Mouse (Mus musculus): Measurements from ENCODE around the gene Kiss1r. TPM values are rescaled to one million over a fixed set of nuclear protein-coding genes. Genes with fewer than 3 reads are reported as not detected.
A peak's percentile ranks its signal among the peaks of the same experiment; 100 is the strongest.

Gene Kiss1r
- polyA plus RNA-seq, 2 experiments, result 0.26 to 2.5 TPM

DNA sequence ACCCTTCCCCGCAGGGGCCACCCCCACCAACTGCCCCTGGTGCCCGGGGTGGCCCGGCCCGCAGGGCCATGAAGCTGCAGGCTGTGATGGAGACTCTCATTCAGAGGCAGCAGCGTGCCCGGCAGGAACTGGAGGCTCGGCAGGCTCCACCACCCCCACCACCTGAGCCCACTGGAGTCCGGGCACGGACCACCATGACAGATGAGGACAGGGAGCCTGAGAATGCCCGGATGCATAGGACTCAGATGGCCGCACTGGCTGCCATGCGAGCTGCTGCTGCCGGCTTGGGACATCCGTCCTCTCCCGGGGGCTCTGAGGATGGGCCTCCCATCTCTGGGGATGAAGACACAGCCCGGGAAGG, 14.0 kb downstream of the Kiss1r start:
- Histone ChIP-seq H3K4me1 (ENCODE audit: control insufficient read depth, insufficient read depth, low read length) (peaks cover 33% of the 10 kb centered on the region), H3K36me3 (ENCODE audit: control insufficient read depth, insufficient read depth, low read length) (peaks cover 43% of the 10 kb centered on the region), H3K27me3 (ENCODE audit: control insufficient read depth, insufficient read depth, low read length) (no peaks in the 10 kb centered on the region), H3K4me2 (replicated peaks; ENCODE audit: low read depth, low read length, severe bottlenecking) (no peak overlapping the region), H3K9me3 (ENCODE audit: control insufficient read depth, low read length) (no peaks in the 10 kb centered on the region), H3K9ac (ENCODE audit: low read depth, low read length, severe bottlenecking) (no peak overlapping the region), H3K4me3 (replicated peaks; ENCODE audit: low read length) (no peak overlapping the region), H3K27ac (replicated peaks; ENCODE audit: low read depth, low read length) (no peak overlapping the region)
- ATAC-seq (ENCODE audit: low FRiP score, low read depth) (no peak), DNase-seq (ENCODE audit: low spot score) (no peak)
- 87% methylated on average over 14 of the region's 16 CpGs for WGBS
- no peak for TF ChIP-seq POLR2A (IDR thresholded peaks at IDR 0.05; ENCODE audit: borderline replicate concordance, extremely low read depth, insufficient read depth, insufficient read length)

DNA sequence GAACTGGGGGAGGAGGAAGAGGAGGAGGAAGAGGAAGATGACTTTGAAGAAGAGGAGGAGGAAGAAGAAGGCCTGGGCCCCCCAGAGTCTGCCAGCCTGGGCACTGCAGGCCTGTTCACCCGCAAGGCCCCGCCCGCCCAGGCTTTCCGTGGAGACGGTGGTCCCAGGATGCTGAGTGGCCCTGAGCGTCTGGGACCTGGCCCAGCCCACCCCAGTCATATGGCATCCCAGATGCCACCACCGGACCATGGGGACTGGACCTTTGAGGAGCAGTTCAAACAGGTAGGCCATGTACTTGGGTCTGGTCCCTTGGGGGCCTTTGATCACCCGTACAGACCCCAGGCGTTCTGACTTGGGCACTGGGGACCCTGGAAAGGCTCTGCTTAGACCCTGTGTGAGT, 15.0 kb downstream of the Kiss1r start:
- ATAC-seq (ENCODE audit: low FRiP score, low read depth), result no peak
- Histone ChIP-seq H3K4me2 (replicated peaks; ENCODE audit: low read depth, low read length, severe bottlenecking) (no peak overlapping the region), H3K9me3 (ENCODE audit: control insufficient read depth, low read length) (no peaks in the 10 kb centered on the region), H3K27ac (replicated peaks; ENCODE audit: low read depth, low read length) (no peak overlapping the region), H3K27me3 (ENCODE audit: control insufficient read depth, insufficient read depth, low read length) (no peaks in the 10 kb centered on the region), H3K4me1 (ENCODE audit: control insufficient read depth, insufficient read depth, low read length) (peaks cover 32% of the 10 kb centered on the region), H3K36me3 (ENCODE audit: control insufficient read depth, insufficient read depth, low read length) (peaks cover 43% of the 10 kb centered on the region), H3K9ac (ENCODE audit: low read depth, low read length, severe bottlenecking) (no peak overlapping the region), H3K4me3 (replicated peaks; ENCODE audit: low read length) (no peak overlapping the region)
- 54% methylated on average over 4 of the region's 9 CpGs for WGBS
- no peak for DNase-seq (ENCODE audit: low spot score)
- TF ChIP-seq POLR2A (IDR thresholded peaks at IDR 0.05; ENCODE audit: borderline replicate concordance, extremely low read depth, insufficient read depth, insufficient read length), result no peak

DNA sequence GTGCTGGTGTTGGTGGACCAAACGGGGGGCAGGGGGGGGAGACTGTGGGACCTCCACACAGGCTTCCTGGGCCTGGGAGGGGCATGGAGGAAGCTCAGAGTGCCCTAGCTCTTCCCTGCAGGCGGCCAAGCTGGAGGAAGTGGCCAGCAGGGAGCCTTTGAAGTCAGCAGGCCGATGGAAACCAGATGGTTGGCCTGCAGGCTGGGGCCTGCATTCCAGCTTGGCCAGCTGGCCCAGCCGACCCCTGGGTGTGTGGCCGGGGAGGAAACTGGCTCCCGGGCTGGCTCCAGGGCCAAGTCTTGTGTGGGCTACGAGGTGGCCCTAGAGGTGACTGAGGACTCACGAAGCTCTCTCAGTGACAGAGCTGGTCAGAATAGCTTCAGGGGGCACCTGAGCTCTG, 16.0 kb downstream of the Kiss1r start:
- no peaks in the 10 kb centered on the region for H3K9me3 ChIP-seq (ENCODE audit: control insufficient read depth, low read length)
- H3K4me2 ChIP-seq (replicated peaks; ENCODE audit: low read depth, low read length, severe bottlenecking), result no peak overlapping the region
- peaks cover 49% of the 10 kb centered on the region for H3K36me3 ChIP-seq (ENCODE audit: control insufficient read depth, insufficient read depth, low read length)
- 14% methylated on average over 8 of the region's 8 CpGs for WGBS
- no peak for TF ChIP-seq POLR2A (IDR thresholded peaks at IDR 0.05; ENCODE audit: borderline replicate concordance, extremely low read depth, insufficient read depth, insufficient read length)
- ATAC-seq (ENCODE audit: low FRiP score, low read depth) (no peak), DNase-seq (ENCODE audit: low spot score) (peak; percentile 45)
- peak overlapping the region; percentile 43; the same call in 1 of the 2 replicates for H3K27ac ChIP-seq (replicated peaks; ENCODE audit: low read depth, low read length)
- H3K27me3 ChIP-seq (ENCODE audit: control insufficient read depth, insufficient read depth, low read length), result no peaks in the 10 kb centered on the region
- H3K4me3 ChIP-seq (replicated peaks; ENCODE audit: low read length), result no peak overlapping the region
- H3K4me1 ChIP-seq (ENCODE audit: control insufficient read depth, insufficient read depth, low read length), result peaks cover 39% of the 10 kb centered on the region
- peak overlapping the region; percentile 29 for H3K9ac ChIP-seq (ENCODE audit: low read depth, low read length, severe bottlenecking)

DNA sequence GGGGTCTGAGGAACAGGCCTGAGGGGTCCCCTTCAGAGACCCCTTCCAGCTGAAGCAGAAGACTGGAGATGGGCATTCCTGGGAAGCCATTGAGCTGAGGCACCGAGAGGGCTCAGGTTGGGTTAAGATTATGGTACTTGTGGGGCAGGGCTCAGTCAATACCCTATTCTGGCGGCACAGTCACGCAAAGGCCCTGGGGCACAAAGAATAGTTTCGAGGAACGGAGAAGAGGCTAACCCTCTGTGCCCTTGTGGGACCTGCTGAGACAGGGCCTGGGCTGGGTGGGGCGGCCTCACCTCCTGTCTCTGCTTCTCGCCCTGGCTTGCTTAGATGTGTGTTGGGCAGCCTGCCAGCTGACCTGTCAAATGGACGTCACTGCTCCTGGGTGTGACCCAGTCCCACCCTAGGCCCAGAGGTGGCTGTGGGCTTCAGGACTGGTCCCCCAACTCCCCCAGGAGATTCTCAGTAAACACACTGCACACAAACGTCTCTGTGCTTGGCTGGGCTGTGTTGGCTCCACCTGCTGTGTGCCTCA, 16.4 kb downstream of the Kiss1r start:
- Histone ChIP-seq H3K9me3 (ENCODE audit: control insufficient read depth, low read length) (no peaks in the 10 kb centered on the region), H3K4me1 (ENCODE audit: control insufficient read depth, insufficient read depth, low read length) (peaks cover 39% of the 10 kb centered on the region), H3K27ac (replicated peaks; ENCODE audit: low read depth, low read length) (peak overlapping the region; percentile 43; the same call in 1 of the 2 replicates), H3K4me3 (replicated peaks; ENCODE audit: low read length) (no peak overlapping the region), H3K9ac (ENCODE audit: low read depth, low read length, severe bottlenecking) (no peak overlapping the region), H3K4me2 (replicated peaks; ENCODE audit: low read depth, low read length, severe bottlenecking) (no peak overlapping the region), H3K36me3 (ENCODE audit: control insufficient read depth, insufficient read depth, low read length) (peaks cover 52% of the 10 kb centered on the region), H3K27me3 (ENCODE audit: control insufficient read depth, insufficient read depth, low read length) (no peaks in the 10 kb centered on the region)
- 40% methylated on average over 9 of the region's 9 CpGs for WGBS
- ATAC-seq (ENCODE audit: low FRiP score, low read depth), result no peak
- no peak for TF ChIP-seq POLR2A (IDR thresholded peaks at IDR 0.05; ENCODE audit: borderline replicate concordance, extremely low read depth, insufficient read depth, insufficient read length)
- no peak for DNase-seq (ENCODE audit: low spot score)

DNA sequence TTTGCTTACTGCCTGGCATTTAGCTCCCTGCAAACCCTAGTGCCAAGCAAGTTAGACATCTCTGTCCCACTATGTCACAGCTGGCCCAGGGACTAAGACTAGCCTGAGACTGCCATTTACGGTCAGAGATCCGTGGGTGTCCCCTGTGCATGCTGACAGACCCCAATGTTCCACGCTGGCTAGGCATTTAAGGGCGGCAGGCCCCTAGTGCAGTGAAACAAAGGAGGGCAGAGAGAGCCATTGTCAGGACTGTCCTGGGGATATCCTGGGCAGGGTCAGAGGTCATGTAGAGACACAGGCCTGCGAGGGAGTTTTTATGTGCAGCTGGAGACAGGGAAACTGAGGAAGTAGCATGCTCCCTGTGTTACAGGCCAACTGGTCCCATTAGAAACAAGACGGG, 17.1 kb downstream of the Kiss1r start:
- H3K9ac ChIP-seq (ENCODE audit: low read depth, low read length, severe bottlenecking), result no peak overlapping the region
- no peak for TF ChIP-seq POLR2A (IDR thresholded peaks at IDR 0.05; ENCODE audit: borderline replicate concordance, extremely low read depth, insufficient read depth, insufficient read length)
- no peak overlapping the region for H3K27ac ChIP-seq (replicated peaks; ENCODE audit: low read depth, low read length)
- peaks cover 37% of the 10 kb centered on the region for H3K4me1 ChIP-seq (ENCODE audit: control insufficient read depth, insufficient read depth, low read length)
- no peaks in the 10 kb centered on the region for H3K27me3 ChIP-seq (ENCODE audit: control insufficient read depth, insufficient read depth, low read length)
- H3K36me3 ChIP-seq (ENCODE audit: control insufficient read depth, insufficient read depth, low read length), result peaks cover 55% of the 10 kb centered on the region
- no peak for ATAC-seq (ENCODE audit: low FRiP score, low read depth)
- H3K4me3 ChIP-seq (replicated peaks; ENCODE audit: low read length), result no peak overlapping the region
- WGBS, result 63% methylated on average over 6 of the region's 6 CpGs
- H3K9me3 ChIP-seq (ENCODE audit: control insufficient read depth, low read length), result no peaks in the 10 kb centered on the region
- DNase-seq (ENCODE audit: low spot score), result no peak
- H3K4me2 ChIP-seq (replicated peaks; ENCODE audit: low read depth, low read length, severe bottlenecking), result no peak overlapping the region

All from limb, embryonic 14.5 days (tissue).